Mouse (Mus musculus) small intestine, adult 2 months (tissue): ENCODE data around the gene Ndufs2.

ENCODE experiments used
- CTCF ChIP-seq: fragments of 200-500 bp; IDR thresholded peaks from 2 replicates; pipeline ENCODE4 v1.5.1; 2012; ENCODE audit warnings: low read depth, mild to moderate bottlenecking, control low read depth, inconsistent platforms, low read length, moderate library complexity, mixed read lengths; ENCODE audit not compliant: insufficient replicate concordance, insufficient read length; ENCODE audit errors: extremely low read depth
- POLR2A ChIP-seq: fragments of 200-500 bp; IDR thresholded peaks from 2 replicates; pipeline ENCODE4 v1.6.1; 2012; ENCODE audit warnings: low read depth, mild to moderate bottlenecking, control low read depth, inconsistent platforms, low read length, moderate library complexity

- no peak for TF ChIP-seq CTCF
- no peak for TF ChIP-seq POLR2A
Measured at GRCm38 (mm10) chr1:171190832-171191231, 60.4 kb downstream of the Ndufs2 start.
